Mouse (Mus musculus) stomach, postnatal 0 days (tissue): ENCODE data around the gene Slc25a34.

Source experiments
- CTCF ChIP-seq: IDR thresholded peaks from 2 replicates; pipeline ENCODE4 v1.5.1; 2016; ENCODE audit warnings: antibody characterized with exemption, low read depth, mild to moderate bottlenecking, moderate library complexity
- EP300 ChIP-seq: optimal IDR thresholded peaks from 2 replicates; pipeline ENCODE3; 2016; ENCODE audit warnings: antibody characterized with exemption

DNA sequence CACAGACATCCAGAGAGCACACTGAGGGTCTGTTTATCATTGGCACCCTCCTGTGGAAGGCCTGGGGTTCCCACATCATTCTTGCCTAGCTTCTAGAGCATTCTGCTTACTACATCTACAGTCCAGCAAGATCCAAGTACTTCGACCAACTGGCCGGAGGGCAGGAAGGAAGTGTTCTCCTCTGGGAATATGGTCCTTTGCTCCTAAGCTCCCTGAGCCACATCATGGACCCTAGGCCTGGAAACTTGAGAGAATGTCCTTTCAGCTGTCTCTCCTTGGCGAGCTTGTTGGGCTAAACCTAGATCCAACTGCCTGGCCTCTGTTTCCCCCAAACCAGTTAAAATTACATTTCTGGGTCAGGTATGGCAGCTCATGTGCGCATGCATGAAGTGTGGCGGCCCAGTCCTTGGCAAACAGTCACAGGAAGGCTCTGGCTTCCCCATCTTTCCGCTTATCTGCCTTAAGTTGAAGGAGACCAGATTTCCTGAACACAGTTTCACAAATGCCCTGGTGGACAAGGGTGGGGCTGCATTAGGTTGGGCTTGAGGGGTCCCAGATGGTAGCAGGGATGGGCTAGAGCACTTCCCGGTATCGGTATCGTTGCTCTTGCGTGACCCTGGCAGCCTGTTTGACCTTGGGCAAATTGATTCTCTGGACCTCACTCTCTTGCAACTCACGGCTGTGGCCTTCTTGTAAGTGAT lies 20.9 kb downstream of the Slc25a34 start:
- 0 out of 2 replicates have a peak, but pooled peaks have one; percentile 32 for TF ChIP-seq CTCF
- TF ChIP-seq EP300, result no peak
